Mouse (Mus musculus) cerebellum, adult (tissue): ENCODE measurements at regions not wholly inside any gene's neighbourhood (a gene's known extent, or its start where the extent isn't known, plus 50 kb on each side); places are given as distances from the start of the nearest gene placed in this dataset.

Experiments
- ATAC-seq: cut with Nextera tagmentation; 2 replicates; pipeline ENCODE4 v1.9.2; 2017; ENCODE audit warnings: mild to moderate bottlenecking, moderate library complexity, mixed read lengths; ENCODE audit not compliant: insufficient number of reproducible peaks, low FRiP score, low TSS enrichment

- ATAC-seq, result no peak
Measured at GRCm38 (mm10) chr12:56275556-56276242, 70.0 kb downstream of the Mbip start.

- ATAC-seq, result no peak
Measured at GRCm38 (mm10) chr12:56265049-56265448, 80.6 kb downstream of the Mbip start.

GRCm38 (mm10) chr12:56261471-56261870, 84.2 kb downstream of the Mbip start:
- no peak for ATAC-seq

GRCm38 (mm10) chr12:56258401-56259050, 87.2 kb downstream of the Mbip start:
- no peak for ATAC-seq

- ATAC-seq, result no peak
Measured at GRCm38 (mm10) chr12:56256243-56256881, 89.3 kb downstream of the Mbip start.

- ATAC-seq, result no peak
Measured at GRCm38 (mm10) chr12:56252612-56253444, 92.9 kb downstream of the Mbip start.

- no peak for ATAC-seq
Measured at GRCm38 (mm10) chr12:56250262-56250661, 95.4 kb downstream of the Mbip start.

GRCm38 (mm10) chr12:56246406-56246805, 99.3 kb downstream of the Mbip start:
- no peak for ATAC-seq

GRCm38 (mm10) chr12:56242803-56243202, 102.9 kb downstream of the Mbip start:
- ATAC-seq, result no peak

GRCm38 (mm10) chr12:56241735-56242134, 104.0 kb downstream of the Mbip start:
- peak; percentile 45; the same call in 1 of the 2 replicates for ATAC-seq

- ATAC-seq, result no peak
Measured at GRCm38 (mm10) chr12:56240206-56240605, 105.5 kb downstream of the Mbip start.

GRCm38 (mm10) chr12:56234571-56234970, 111.1 kb downstream of the Mbip start:
- ATAC-seq, result no peak

- no peak for ATAC-seq
Measured at GRCm38 (mm10) chr12:56233209-56233608, 112.5 kb downstream of the Mbip start.

- no peak for ATAC-seq
Measured at GRCm38 (mm10) chr12:56224142-56224895, 121.4 kb downstream of the Mbip start.

GRCm38 (mm10) chr12:56193524-56193923, 152.2 kb downstream of the Mbip start:
- no peak for ATAC-seq

- ATAC-seq, result no peak
Measured at GRCm38 (mm10) chr12:56189562-56189961, 156.1 kb downstream of the Mbip start.

- ATAC-seq, result no peak
Measured at GRCm38 (mm10) chr12:56160736-56161135, 185.0 kb downstream of the Mbip start.

GRCm38 (mm10) chr12:56144359-56144758, 201.3 kb downstream of the Mbip start:
- ATAC-seq, result no peak

- no peak for ATAC-seq
Measured at GRCm38 (mm10) chr12:56143789-56144188, 201.9 kb downstream of the Mbip start.

- ATAC-seq, result no peak
Measured at GRCm38 (mm10) chr12:56114446-56114845, 231.2 kb downstream of the Mbip start.
